Mouse (Mus musculus) MEL (cell line): Measurements from ENCODE around the gene Dnajb5.

ENCODE experiments used
- CTCF ChIP-seq, 3 experiments: IDR thresholded peaks in 2 of 3; conservative IDR thresholded peaks in 1 of 3; 2 replicates each; pipeline ENCODE4 v1.5.1; 2011 to 2012; ENCODE audit warnings: low read length in 3 of 3, low read depth in 2 of 3, mild to moderate bottlenecking in 2 of 3, improper control_type of control experiment in 1 of 3, inconsistent platforms in 1 of 3, mixed read lengths in 1 of 3, moderate library complexity in 1 of 3; ENCODE audit not compliant: control insufficient read depth in 1 of 3, insufficient read depth in 1 of 3, poor library complexity in 1 of 3, severe bottlenecking in 1 of 3
- EP300 ChIP-seq, 2 experiments: IDR thresholded peaks; 2 replicates each; pipeline ENCODE4 v1.6.1; 2011; ENCODE audit warnings: improper control_type of control experiment in 2 of 2, low read length in 2 of 2, low read depth in 1 of 2, mild to moderate bottlenecking in 1 of 2
- MXI1 ChIP-seq: IDR thresholded peaks from 2 replicates; pipeline ENCODE4 v1.6.1; 2011; ENCODE audit warnings: mild to moderate bottlenecking, low read depth, low read length, improper control_type of control experiment
- POLR2A ChIP-seq, 2 experiments: IDR thresholded peaks; 2 replicates each; pipeline ENCODE4 v1.6.1; 2011 to 2012; ENCODE audit warnings: low read length in 2 of 2, mild to moderate bottlenecking in 2 of 2, control low read depth in 1 of 2, improper control_type of control experiment in 1 of 2, low read depth in 1 of 2, moderate library complexity in 1 of 2; ENCODE audit not compliant: control insufficient read depth in 1 of 2, insufficient read depth in 1 of 2, poor library complexity in 1 of 2

DNA sequence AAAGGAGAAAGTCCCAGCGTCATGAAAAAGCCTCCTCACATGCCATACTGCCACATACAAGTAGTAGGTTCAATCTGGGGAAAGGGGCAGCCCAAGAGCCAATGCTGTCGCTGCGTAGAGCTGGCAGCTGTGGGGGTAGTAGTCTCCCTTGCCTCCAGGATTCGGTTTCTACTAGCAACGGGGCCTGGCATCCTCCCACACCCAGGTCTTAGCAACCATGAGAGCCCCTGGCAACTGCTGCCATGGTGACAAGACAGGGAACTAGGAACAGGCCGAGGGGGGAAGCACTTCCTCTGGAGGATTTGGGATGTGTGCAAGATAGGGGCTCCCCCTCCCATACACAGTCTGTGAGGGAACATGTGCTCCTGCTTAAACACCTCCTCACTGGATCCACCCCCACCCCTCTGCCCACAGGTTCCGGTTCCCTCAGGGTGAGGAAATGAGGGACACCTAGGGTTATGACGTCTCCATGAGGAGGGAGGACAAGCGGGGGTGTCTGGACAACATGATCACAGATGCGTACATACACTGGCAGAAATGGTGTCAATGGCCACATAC lies 2.8 kb upstream of the Dnajb5 start:
- no peak for TF ChIP-seq CTCF (IDR thresholded peaks at IDR 0.05 in 2 of 3, conservative IDR thresholded peaks at IDR 0.05 in 1 of 3; ENCODE audit: control insufficient read depth in 1 of 3, insufficient read depth in 1 of 3, low read depth in 2 of 3, low read length in 3 of 3, poor library complexity in 1 of 3, severe bottlenecking in 1 of 3)
- TF ChIP-seq POLR2A (IDR thresholded peaks at IDR 0.05; ENCODE audit: control insufficient read depth in 1 of 2, insufficient read depth in 1 of 2, low read depth in 1 of 2, low read length in 2 of 2, poor library complexity in 1 of 2) = no peak
- no peak for TF ChIP-seq EP300 (IDR thresholded peaks at IDR 0.05; ENCODE audit: low read depth in 1 of 2, low read length in 2 of 2)
- TF ChIP-seq MXI1 = no peak
